Mouse (Mus musculus) Muller cell, postnatal 12 days (primary cell): Measurements from ENCODE around the gene Prl7a1.
A peak's percentile ranks its signal among the peaks of the same experiment; 100 is the strongest.

Experiments used
- DNase-seq: peaks from one replicate; pipeline ENCODE4 v3.0.0-alpha.2; 2015; ENCODE audit errors: inconsistent ontology term

The Prl7a1 gene

DNA sequence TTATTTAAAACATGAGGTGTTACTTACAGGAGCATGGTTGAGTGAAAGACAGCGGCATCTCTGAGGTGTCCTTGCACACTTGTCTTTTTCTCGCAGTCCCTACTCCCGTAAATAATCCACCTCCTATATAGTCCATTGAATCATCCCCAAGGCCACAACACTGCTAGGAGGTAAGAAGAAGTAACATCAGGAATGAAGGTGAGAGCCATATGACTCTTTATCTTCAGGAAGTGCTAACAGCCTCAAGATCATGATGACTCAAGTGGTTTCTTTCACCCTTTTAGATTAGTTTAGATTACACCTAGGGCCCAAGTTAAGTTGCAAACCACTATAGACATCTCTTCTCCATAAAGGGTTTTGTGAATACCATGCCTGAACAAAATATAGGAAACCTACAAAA, at the start of gene Prl7a1:
Prl7a1 (minus strand) TSS at position 101 of the 400 bp plus-strand sequence.
- DNase-seq = no peak

DNA sequence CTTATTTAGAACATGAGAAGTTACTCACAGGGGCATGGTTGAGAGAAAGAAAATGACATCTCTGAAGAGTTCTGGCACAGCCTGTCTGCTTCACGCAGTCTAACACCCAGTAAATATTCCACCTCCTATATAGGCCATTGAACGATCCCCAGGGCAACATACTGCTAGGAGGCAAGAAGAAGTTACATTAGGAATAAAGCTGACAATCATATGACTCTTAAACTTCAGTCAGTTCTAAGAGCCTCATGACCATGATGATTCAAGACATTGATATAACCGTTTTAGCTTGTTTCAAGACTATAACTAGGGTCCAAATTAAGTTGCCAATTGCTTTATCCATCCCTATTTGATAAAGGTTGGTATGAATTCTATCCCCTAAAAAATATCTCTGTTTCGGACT, 25.6 kb upstream of the Prl7a1 start, which contains the start of gene Prl7a2:
Prl7a2 (minus strand) TSS at position 101 of the 400 bp plus-strand sequence.
- no peak for DNase-seq

GRCm38 (mm10) chr13:27660747-27661146, 18.5 kb upstream of the Prl7a1 start:
- peak; percentile 86 for DNase-seq

DNA sequence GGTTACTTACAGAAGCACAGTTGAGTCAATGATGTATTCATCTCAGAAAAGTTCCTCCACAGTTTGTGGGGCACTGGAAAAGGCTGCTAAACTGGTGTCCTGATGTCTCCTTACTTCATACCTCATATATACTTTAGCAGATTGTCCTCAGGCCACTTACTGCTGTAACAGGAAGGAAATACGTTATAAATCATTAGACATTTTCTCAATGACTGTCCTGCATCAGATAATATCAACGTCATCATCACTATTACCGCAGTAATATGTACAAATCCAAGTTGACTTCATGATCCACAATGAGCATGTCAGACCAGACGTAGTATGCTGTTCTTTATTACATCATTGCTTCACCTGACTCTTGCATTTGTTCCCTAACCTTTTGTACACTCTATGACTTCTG, 31.8 kb downstream of the Prl7a1 start, which contains the start of gene Prl7b1:
Prl7b1 (minus strand) TSS at position 101 of the 400 bp plus-strand sequence.
- DNase-seq = no peak
